Mouse (Mus musculus) retina, postnatal 7 days (tissue): Measurements from ENCODE around the gene Zfp870.
"Not testable (repeated sequence)": the region's sequence is repeated elsewhere in the genome, so short reads cannot be mapped to it uniquely, and the experiment has no call there.

Experiments
- DNase-seq: peaks from one replicate; pipeline ENCODE4 v3.0.0-alpha.2; 2012; ENCODE audit warnings: low read depth, low spot score

Gene Zfp870

DNA sequence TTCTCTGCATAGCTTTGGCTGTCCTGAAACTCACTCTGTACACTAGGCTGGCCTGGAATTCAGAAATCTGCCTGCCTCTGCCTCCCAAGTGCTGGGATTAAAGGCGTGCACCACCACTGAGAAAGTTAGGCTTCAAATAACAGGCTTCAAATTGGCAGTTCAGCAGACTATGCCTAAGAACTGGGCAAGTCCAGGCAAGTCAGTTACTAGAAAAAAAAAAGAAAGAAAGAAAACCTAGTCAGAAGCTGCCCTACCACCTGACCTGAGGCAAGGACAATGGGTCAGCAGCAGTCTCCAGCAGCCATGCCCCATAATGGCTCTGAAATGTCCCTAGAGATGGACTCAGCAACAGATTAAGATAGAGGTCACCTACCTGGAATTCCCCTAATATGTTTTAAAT, 20.0 kb downstream of the Zfp870 start:
- no peak for DNase-seq

DNA sequence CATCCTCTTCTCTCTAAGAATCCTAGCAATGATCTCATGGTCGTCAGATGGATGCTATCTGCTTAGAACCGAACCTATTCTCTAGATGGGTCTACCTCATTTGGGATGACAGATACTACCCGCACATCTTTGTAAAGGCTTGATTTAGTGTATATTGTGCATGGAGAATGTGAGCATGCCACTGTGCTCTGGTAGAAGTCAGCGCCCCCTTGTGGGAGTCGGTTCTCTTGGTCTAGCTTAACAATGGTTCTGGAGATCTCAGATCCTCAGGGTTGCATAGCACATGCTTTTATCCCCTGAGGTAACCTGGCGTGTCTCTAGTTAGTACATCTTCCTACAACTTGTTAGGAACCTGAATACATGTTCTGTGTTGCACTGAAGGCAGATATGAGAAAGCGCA, 24.2 kb downstream of the Zfp870 start:
- not testable (repeated sequence) for DNase-seq

DNA sequence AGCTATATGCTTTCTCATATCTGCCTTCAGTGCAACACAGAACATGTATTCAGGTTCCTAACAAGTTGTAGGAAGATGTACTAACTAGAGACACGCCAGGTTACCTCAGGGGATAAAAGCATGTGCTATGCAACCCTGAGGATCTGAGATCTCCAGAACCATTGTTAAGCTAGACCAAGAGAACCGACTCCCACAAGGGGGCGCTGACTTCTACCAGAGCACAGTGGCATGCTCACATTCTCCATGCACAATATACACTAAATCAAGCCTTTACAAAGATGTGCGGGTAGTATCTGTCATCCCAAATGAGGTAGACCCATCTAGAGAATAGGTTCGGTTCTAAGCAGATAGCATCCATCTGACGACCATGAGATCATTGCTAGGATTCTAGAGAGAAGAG, 34.7 kb downstream of the Zfp870 start:
- DNase-seq, result not testable (repeated sequence)

DNA sequence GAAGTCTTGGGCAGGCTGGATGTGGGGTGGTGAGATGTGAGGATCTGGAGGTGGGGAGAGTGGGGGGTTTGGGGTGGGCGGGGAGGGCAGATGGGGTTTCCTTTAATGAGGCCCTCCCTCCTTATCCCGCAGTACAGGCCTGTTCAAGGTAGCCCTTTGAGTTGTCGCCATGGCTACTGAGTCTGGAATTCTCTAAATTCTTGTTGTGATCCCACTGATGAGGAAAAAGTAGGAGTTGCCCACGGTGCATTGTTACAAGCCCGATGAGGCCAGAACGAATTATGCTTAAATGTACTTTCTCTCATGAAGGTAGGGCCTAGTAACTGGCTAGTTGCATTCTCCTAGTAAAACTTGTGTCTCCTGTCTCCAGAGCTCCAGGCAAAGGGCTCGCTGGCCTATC, 39.9 kb downstream of the Zfp870 start:
- DNase-seq, result no peak

DNA sequence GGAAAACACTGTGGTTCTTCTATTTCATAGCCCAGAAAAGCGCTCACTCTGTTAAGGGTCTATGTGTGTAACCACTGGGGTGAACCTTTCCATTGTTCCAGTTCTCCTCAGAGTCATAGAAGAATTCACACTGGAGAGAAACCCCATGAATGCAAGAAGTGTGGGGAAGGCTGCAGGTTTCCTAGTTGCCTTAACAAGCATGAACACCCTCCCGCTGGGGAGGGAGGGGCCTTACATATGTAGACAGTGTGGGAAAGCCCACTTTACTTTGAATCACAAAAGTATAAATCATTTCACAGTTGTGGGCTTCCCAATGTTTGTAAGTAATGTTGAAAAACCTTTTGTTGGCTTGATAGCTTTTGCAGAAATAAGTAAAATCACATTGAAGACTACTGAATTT, 50.1 kb downstream of the Zfp870 start:
- no peak for DNase-seq

DNA sequence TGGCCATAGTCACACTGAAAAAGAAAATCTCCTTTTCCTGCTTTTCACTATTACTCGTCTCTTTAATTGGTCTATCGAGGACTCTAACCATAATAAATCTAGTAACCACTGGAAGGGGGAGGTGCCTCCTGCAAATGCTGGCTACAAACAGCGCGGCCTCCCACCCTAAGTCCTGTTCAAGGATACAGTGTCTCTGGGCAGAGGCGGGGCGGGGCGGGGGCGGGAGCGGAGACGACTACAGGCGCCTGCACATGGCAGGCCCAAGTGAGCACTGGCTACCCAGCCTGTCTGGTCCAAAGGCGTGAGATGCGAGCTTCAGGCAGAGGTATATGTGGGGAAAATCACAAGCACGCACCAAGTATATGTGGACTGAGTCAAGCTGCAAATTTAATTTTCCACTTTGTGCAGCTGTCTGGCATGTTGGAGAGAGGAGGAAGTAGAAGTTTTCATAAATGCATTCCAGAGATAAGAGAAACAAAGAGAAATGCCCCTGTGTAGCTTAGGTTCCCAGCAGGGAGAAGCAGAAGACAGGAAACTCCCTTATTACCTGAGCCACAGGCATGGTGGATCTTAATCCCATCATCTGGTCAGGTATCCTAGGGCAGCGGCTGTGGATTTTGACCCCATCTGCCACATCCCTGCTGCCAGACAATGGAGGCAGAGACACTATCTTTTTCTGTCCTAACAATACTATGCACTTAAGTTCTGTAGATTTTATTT, 52.2 kb downstream of the Zfp870 start:
- DNase-seq, result no peak

GRCm38 (mm10) chr17:32830418-32830782, 61.0 kb downstream of the Zfp870 start:
- no peak for DNase-seq

GRCm38 (mm10) chr17:32829540-32830417, 61.7 kb downstream of the Zfp870 start, which contains the start of gene Zfp799:
TSS of gene Zfp799 (minus strand) at chr17:32830261.
- peak; percentile 68 for DNase-seq
